Mouse (Mus musculus) olfactory bulb, adult 2 months (tissue): ENCODE results near the gene Gle1.

ENCODE experiments used
- CTCF ChIP-seq: fragments of 200-500 bp; IDR thresholded peaks from 2 replicates; pipeline ENCODE4 v1.5.1; 2012; ENCODE audit warnings: low read depth, mild to moderate bottlenecking, low read length, moderate library complexity; ENCODE audit not compliant: insufficient read depth
- POLR2A ChIP-seq: fragments of 200-500 bp; IDR thresholded peaks from 2 replicates; pipeline ENCODE4 v1.6.1; 2012; ENCODE audit warnings: mild to moderate bottlenecking, low read depth, low read length, moderate library complexity; ENCODE audit not compliant: insufficient read depth

DNA sequence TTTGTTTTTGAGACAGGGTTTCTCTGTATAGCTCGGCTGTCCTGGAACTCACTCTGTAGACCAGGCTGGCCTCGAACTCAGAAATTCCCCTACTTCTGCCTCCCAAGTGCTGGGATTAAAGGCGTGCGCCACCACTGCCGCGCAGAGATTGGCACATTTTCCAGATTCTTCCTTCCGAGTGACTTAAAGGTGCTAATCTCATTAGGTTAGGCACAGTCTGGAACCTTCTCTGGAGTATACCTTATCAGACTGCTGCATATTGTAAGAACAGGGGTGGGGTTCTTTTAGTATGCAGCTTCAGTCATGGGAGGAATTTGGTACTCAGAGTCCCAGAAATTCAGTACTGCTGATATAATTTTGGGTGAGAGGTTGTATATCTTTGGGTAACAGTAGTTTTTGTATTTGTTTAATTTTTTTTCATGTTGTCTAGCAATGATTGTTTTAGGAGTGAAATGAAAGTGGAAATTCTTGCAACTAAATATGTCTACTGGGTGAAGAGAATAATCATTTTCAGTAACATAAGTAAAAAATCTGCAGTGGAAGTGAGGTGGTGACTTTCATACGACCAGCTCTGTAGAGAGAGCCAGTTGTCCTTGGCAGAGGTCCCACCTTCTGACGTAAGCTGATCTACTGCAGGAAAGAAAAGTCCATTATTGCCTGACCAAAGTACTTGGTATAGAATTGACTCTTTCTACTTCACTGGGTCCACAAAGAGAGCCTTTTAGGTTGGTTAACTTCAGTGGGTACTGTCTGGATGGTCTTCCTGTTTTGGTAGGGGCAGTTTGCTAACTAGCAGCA is 36.8 kb downstream of the Gle1 start:
- TF ChIP-seq POLR2A (no peak), CTCF (no peak)
